Mouse (Mus musculus) frontal cortex, postnatal 36 days (tissue): Measurements from ENCODE around the gene Apbb2.

Source experiments
- DNase-seq, 2 experiments: peaks; one replicate each; pipeline ENCODE4 v3.0.0; 2022; ENCODE audit warnings: low spot score in 2 of 2

The Apbb2 gene

GRCm38 (mm10) chr5:66415700-66416543, 202.7 kb downstream of the Apbb2 start:
- DNase-seq = no peak

GRCm38 (mm10) chr5:66415033-66415697, 203.4 kb downstream of the Apbb2 start:
- no peak for DNase-seq

- DNase-seq = no peak
These were observed 205.2 kb downstream of the Apbb2 start for GRCm38 (mm10) chr5:66413402-66413801.

DNA sequence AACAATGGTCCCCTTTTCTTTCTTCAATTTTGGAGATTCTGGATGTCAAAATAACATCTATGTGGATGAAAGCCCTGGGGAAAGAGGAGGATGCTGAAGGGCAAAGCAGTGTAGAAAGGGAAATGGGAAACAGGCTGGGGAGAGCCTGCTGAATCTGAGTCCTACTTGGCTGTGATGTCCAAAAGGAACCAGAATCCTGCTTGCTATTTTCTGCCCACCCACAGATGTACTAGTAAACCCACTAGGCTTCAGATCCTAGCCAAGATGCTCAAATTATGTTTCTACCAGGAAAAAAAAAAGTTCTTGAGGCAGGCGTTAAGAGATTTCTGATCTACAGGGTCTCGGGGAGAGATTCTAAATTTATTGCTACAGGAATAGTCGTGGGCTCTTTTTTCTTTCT, 205.8 kb downstream of the Apbb2 start:
- DNase-seq = peak in 1 of 2 experiments; percentile 54

- no peak for DNase-seq
These were observed 210.0 kb downstream of the Apbb2 start for GRCm38 (mm10) chr5:66408546-66408945.

GRCm38 (mm10) chr5:66407948-66408347, 210.6 kb downstream of the Apbb2 start:
- DNase-seq = no peak

DNA sequence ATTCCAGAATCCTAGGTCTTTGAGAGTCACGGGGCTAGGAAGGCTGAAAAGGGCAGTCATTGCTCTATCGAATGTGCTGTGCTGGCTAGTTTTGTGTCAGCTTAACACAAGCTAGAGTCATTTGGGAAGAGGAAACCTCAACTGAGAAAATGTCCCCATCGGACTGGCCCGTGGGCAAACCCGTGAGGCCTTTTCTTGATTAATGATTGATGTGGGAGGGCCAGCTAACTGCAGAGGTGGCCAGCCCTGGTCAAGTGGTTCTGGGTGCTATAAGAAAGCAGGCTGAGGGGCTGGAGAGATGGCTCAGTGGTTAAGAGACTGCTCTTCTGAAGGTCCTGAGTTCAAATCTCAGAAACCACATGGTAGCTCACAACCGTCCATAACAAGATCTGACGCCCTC, 212.2 kb downstream of the Apbb2 start:
- no peak for DNase-seq

GRCm38 (mm10) chr5:66405731-66406399, 212.7 kb downstream of the Apbb2 start:
- DNase-seq = no peak

GRCm38 (mm10) chr5:66405305-66405704, 213.3 kb downstream of the Apbb2 start:
- DNase-seq = no peak

DNA sequence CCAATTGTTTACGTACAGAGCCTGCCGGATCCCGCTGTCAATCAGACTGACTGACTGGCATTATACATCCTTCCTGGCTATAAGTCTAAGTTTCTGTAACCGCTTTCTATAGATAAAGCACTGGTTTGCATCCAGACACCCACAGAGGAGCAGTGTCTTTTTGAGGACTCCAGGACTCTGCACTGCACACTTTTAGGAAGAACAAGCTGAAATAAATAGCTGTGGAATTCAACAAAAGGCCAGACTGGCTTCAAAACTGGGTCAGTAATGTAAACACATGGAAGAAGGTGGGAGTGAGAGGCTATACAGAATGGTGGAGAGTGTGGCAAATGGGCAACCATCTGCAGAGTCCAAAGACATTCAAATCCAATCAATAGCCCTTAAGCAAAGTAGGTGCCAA, 218.0 kb downstream of the Apbb2 start:
- DNase-seq = no peak

- no peak for DNase-seq
These were observed 219.3 kb downstream of the Apbb2 start for GRCm38 (mm10) chr5:66399264-66399620.

DNA sequence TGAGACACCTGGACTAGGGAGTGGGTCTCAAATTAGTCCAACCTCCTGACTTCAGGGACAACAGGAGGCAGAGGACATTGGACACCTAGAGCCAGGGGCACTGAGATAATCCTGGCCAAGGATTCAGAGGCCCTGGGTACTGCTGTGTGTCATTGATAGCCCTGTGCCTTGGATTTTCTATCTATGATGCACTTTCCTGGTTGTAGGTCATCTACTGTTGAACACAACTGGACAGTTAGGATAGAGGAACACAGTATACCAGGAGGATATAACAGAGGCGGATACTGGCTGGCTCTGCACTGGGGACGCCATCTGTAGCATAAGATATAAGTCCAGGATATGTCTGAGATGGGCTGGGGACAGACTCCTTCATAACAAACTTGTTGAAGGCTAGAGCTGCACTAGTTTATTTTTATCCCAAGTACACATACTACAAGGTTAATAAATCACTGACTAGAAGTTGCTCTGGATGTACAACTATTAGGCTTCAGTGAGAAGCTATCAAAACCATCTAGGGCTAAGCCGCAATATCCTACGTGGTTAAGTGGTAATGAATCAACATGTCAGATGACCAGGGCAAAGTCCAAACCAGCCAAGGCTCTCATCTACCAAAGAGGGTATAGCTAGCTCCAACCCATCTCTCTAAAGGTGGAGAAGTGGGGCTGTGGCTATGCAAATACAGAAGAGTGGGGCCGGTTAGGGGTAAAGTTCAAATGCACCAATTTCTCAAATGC, 219.9 kb downstream of the Apbb2 start:
- DNase-seq = no peak

DNA sequence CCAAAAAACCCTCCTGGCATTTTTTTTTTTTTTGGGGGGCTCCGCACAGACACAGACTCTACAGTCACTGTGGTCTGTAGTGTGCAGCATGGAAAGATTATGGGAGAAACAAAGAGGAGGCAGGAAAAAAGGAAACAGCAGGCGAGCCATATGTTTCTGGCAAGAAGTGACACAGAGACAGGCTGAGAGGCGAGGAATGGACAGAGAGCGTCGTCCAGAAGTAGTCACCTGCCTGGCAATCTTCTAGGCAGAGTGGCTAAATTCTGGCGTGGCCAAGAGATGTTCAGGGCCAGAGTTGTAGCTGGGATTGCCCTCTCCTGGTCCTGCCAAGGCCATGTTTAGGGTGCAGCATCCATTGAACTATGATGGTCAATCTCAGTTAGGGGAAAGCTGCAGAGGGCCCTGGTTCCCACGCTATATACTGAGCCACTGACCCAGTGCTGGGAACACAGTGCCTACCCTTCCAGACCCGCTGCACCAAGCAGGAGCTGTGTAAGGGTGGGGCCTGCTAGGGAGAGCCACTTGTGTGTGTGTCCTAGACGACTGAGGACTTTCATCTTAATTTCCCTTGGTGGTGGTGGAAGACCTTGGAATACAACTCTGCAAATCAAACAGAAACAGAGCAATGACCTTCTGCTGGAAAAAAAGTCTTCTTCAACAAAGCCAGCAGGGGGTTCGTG, 224.7 kb downstream of the Apbb2 start:
- DNase-seq = peak in 1 of 2 experiments; percentile 31

GRCm38 (mm10) chr5:66392861-66393529, 225.6 kb downstream of the Apbb2 start:
- DNase-seq = peak in 1 of 2 experiments; percentile 34

DNA sequence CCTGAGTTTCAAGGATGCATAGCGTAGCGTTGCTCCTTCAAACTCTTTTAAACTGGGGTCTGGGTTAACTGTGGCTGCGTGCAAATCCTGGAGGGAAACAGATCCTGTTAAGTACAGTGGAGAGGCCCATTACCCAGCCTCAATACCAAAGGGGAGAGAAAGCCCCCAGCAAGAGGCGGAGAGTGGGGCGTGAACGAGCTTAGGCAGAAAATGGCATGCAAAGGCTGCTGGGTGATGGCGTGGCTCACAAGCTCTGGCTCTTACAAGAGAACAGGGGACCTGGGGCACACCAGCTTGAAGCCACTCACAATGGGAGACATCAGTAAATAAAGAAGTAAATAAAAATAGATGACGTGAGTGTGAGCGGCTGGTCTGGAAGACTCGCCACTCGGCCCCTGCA, 226.8 kb downstream of the Apbb2 start:
- no peak for DNase-seq

- DNase-seq = no peak
These were observed 227.3 kb downstream of the Apbb2 start for GRCm38 (mm10) chr5:66391299-66391698.

DNA sequence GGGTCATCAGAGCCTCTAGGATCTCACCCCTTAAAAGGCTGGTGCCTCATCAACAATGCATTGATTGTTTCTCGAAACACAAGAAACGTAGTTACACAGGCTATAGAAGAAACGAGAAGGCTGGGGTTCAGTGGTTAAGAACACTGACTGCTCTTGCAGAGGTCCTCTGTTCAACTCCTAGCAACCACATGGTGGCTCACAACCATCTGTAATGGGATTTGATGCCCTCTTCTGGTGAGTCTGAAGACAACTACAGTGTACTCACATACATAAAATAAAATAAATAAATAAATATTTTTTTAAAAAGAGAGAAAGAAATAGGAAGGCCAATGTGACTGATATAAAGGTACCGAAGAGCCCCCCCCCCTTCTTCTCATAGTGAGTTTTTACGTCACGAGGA, 228.0 kb downstream of the Apbb2 start:
- DNase-seq = no peak

- DNase-seq = no peak
These were observed 231.1 kb downstream of the Apbb2 start for GRCm38 (mm10) chr5:66387481-66387880.

- peak in 1 of 2 experiments; percentile 49 for DNase-seq
These were observed 232.9 kb downstream of the Apbb2 start for GRCm38 (mm10) chr5:66385636-66386035.

DNA sequence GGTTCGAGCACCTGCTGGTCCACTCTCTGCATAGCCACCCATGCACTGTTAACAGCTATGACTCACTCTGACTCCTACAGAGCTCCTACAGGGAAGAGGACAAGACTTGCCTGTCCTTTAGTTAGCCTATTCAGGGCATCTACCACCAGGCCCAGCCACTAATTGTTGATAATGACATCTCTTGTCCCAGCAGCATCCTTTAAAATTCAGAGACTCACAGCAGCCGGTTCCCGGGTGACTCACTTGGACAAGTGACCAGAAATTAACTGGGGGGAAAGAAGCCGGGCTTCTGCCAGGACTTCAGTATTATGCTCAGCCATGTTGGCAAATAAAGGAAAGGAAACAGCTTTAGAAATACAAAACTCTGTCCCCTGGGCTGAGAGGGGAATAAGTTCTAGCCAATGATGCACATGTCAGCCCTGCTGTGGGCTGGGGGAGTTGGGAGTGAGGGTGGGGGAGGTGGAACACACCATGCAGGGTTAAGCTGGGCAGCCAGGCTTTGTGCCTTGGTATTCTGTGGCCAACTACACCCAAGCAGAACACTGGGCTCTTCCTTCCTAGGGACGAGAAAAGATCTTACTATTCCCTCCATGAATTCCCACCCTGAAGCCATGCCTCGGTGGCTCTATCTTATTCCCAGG, 233.7 kb downstream of the Apbb2 start:
- DNase-seq = no peak
